Mouse (Mus musculus): ENCODE measurements at regions not wholly inside any gene's neighbourhood (a gene's known extent, or its start where the extent isn't known, plus 50 kb on each side); places are given as distances from the start of the nearest gene placed in this dataset.

- no peak for TF ChIP-seq CTCF (IDR thresholded peaks at IDR 0.05; ENCODE audit: borderline replicate concordance, extremely low read depth, insufficient read depth, insufficient read length)
- no peak for DNase-seq (ENCODE audit: low read depth)
These were observed 207.3 kb upstream of the Htr1f start for GRCm38 (mm10) chr16:65312947-65313346.

GRCm38 (mm10) chr16:65315052-65315451 lies 205.3 kb upstream of the Pou1f1 start:
- TF ChIP-seq POLR2A (IDR thresholded peaks at IDR 0.05; ENCODE audit: borderline replicate concordance, extremely low read depth, insufficient read depth, insufficient read length, poor library complexity, severe bottlenecking) (no peak), CTCF (IDR thresholded peaks at IDR 0.05; ENCODE audit: borderline replicate concordance, extremely low read depth, insufficient read depth, insufficient read length) (no peak)
- no peak for DNase-seq (ENCODE audit: low read depth)

- no peak for DNase-seq (ENCODE audit: low read depth)
- TF ChIP-seq CTCF (IDR thresholded peaks at IDR 0.05; ENCODE audit: borderline replicate concordance, extremely low read depth, insufficient read depth, insufficient read length) (no peak), POLR2A (IDR thresholded peaks at IDR 0.05; ENCODE audit: borderline replicate concordance, extremely low read depth, insufficient read depth, insufficient read length, poor library complexity, severe bottlenecking) (no peak)
These were observed 187.9 kb upstream of the Pou1f1 start for GRCm38 (mm10) chr16:65332412-65332811.

DNA sequence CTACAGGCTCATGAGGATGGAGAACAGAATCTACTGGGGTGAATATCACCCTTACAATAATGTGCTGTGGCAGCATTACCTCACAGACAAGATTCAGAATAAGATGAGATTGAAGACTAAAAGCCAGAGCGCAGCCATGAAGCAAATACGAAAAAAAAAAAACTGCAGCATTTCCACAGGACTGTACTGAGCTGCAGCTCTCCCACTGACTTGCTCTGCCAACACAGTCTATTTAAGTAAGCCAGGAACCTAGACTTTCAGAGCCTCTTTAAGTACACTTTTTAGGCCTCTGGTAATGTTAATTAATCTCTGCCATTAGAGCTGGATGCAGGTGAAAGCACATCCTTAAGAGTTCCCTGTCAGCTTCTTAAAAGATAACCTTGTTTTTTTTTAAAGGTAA lies 181.1 kb upstream of the Pou1f1 start:
- TF ChIP-seq CTCF (IDR thresholded peaks at IDR 0.05; ENCODE audit: borderline replicate concordance, extremely low read depth, insufficient read depth, insufficient read length) (no peak), POLR2A (IDR thresholded peaks at IDR 0.05; ENCODE audit: borderline replicate concordance, extremely low read depth, insufficient read depth, insufficient read length, poor library complexity, severe bottlenecking) (no peak)
- DNase-seq (ENCODE audit: low read depth), result no peak

DNA sequence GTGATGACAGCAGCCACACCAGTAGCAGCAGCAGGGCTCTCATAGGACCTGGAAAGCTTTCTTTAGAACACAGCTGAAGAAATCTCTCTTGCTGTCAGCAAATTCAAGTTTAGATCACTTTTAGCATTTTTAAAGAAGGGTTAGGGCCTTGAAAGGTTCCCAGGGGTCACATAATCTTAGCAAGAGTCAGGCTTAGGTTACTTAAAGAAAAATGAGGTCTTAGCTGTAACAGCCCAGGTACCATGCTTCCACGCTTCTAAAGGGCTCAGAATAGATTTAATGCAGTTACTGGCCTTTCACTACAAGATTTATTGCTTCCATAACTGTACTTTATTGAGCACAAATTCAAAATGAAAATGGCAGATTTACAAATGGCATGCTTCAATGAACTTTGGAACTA lies 160.4 kb upstream of the Pou1f1 start:
- TF ChIP-seq CTCF (IDR thresholded peaks at IDR 0.05; ENCODE audit: borderline replicate concordance, extremely low read depth, insufficient read depth, insufficient read length), result no peak
- no peak for TF ChIP-seq POLR2A (IDR thresholded peaks at IDR 0.05; ENCODE audit: borderline replicate concordance, extremely low read depth, insufficient read depth, insufficient read length, poor library complexity, severe bottlenecking)
- no peak for DNase-seq (ENCODE audit: low read depth)

GRCm38 (mm10) chr16:65369271-65369670 lies 151.0 kb upstream of the Pou1f1 start:
- DNase-seq (ENCODE audit: low read depth), result no peak
- no peak for TF ChIP-seq POLR2A (IDR thresholded peaks at IDR 0.05; ENCODE audit: borderline replicate concordance, extremely low read depth, insufficient read depth, insufficient read length, poor library complexity, severe bottlenecking)
- TF ChIP-seq CTCF (IDR thresholded peaks at IDR 0.05; ENCODE audit: borderline replicate concordance, extremely low read depth, insufficient read depth, insufficient read length), result no peak

GRCm38 (mm10) chr16:65370939-65371338 lies 149.4 kb upstream of the Pou1f1 start:
- no peak for TF ChIP-seq POLR2A (IDR thresholded peaks at IDR 0.05; ENCODE audit: borderline replicate concordance, extremely low read depth, insufficient read depth, insufficient read length, poor library complexity, severe bottlenecking)
- peak; percentile 53; the same call in 1 of the 2 replicates for TF ChIP-seq CTCF (IDR thresholded peaks at IDR 0.05; ENCODE audit: borderline replicate concordance, extremely low read depth, insufficient read depth, insufficient read length)
- DNase-seq (ENCODE audit: low read depth), result peak; percentile 51

- TF ChIP-seq CTCF (IDR thresholded peaks at IDR 0.05; ENCODE audit: borderline replicate concordance, extremely low read depth, insufficient read depth, insufficient read length) (no peak), POLR2A (IDR thresholded peaks at IDR 0.05; ENCODE audit: borderline replicate concordance, extremely low read depth, insufficient read depth, insufficient read length, poor library complexity, severe bottlenecking) (no peak)
- no peak for DNase-seq (ENCODE audit: low read depth)
These were observed 143.8 kb upstream of the Pou1f1 start for GRCm38 (mm10) chr16:65376553-65376952.

GRCm38 (mm10) chr16:65378276-65378675 lies 142.0 kb upstream of the Pou1f1 start:
- DNase-seq (ENCODE audit: low read depth), result no peak
- TF ChIP-seq CTCF (IDR thresholded peaks at IDR 0.05; ENCODE audit: borderline replicate concordance, extremely low read depth, insufficient read depth, insufficient read length) (no peak), POLR2A (IDR thresholded peaks at IDR 0.05; ENCODE audit: borderline replicate concordance, extremely low read depth, insufficient read depth, insufficient read length, poor library complexity, severe bottlenecking) (no peak)

DNA sequence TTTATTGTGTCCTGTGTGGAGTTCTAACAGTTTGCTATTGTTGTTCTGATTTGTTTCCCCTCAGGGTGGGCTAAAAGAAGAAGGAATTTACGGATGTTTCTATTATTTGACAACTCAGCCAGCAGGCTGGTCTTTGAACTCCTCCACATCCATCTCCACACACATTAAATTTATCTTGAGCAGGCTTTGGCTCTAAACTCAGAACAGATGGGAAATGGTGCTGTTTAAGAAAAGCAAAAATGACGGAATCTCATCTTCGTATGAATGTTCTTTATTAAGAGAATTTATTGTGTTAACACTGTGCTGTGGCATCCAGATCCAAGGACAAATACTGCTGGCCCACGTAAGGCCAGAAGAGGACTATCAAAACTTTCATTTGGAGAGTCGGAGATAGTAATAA lies 140.4 kb upstream of the Pou1f1 start:
- TF ChIP-seq CTCF (IDR thresholded peaks at IDR 0.05; ENCODE audit: borderline replicate concordance, extremely low read depth, insufficient read depth, insufficient read length) (no peak), POLR2A (IDR thresholded peaks at IDR 0.05; ENCODE audit: borderline replicate concordance, extremely low read depth, insufficient read depth, insufficient read length, poor library complexity, severe bottlenecking) (no peak)
- peak; percentile 29 for DNase-seq (ENCODE audit: low read depth)

- no peak for TF ChIP-seq POLR2A (IDR thresholded peaks at IDR 0.05; ENCODE audit: borderline replicate concordance, extremely low read depth, insufficient read depth, insufficient read length, poor library complexity, severe bottlenecking)
- no peak for TF ChIP-seq CTCF (IDR thresholded peaks at IDR 0.05; ENCODE audit: borderline replicate concordance, extremely low read depth, insufficient read depth, insufficient read length)
- peak; percentile 46 for DNase-seq (ENCODE audit: low read depth)
These were observed 116.2 kb upstream of the Pou1f1 start for GRCm38 (mm10) chr16:65403926-65404648.

DNA sequence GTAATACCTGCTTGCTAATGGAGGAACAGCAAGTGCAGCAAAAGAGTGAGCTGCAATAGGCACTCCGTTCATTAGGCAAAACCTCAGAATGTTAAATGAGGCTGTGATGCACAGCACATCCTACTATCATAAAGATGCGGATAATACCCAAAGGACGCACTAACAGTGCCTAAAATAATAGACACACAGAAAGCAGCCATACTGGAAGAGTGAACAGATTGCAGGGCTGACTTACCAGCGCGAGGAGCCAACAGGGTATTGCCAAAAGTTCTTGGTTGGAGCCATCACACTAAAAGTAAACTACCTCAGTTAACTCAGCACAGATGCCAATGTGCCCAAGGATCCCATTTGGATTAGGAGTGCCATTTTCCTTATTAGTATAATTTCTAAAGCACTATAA lies 115.5 kb upstream of the Pou1f1 start:
- TF ChIP-seq POLR2A (IDR thresholded peaks at IDR 0.05; ENCODE audit: borderline replicate concordance, extremely low read depth, insufficient read depth, insufficient read length, poor library complexity, severe bottlenecking), result no peak
- TF ChIP-seq CTCF (IDR thresholded peaks at IDR 0.05; ENCODE audit: borderline replicate concordance, extremely low read depth, insufficient read depth, insufficient read length), result no peak
- DNase-seq (ENCODE audit: low read depth), result peak; percentile 50
